Mouse (Mus musculus) stomach, postnatal 0 days (tissue): ENCODE results near the gene P2rx6.

Experiments
- CTCF ChIP-seq: IDR thresholded peaks from 2 replicates; pipeline ENCODE4 v1.5.1; 2016; ENCODE audit warnings: antibody characterized with exemption, low read depth, mild to moderate bottlenecking, moderate library complexity
- EP300 ChIP-seq: optimal IDR thresholded peaks from 2 replicates; pipeline ENCODE3; 2016; ENCODE audit warnings: antibody characterized with exemption

DNA sequence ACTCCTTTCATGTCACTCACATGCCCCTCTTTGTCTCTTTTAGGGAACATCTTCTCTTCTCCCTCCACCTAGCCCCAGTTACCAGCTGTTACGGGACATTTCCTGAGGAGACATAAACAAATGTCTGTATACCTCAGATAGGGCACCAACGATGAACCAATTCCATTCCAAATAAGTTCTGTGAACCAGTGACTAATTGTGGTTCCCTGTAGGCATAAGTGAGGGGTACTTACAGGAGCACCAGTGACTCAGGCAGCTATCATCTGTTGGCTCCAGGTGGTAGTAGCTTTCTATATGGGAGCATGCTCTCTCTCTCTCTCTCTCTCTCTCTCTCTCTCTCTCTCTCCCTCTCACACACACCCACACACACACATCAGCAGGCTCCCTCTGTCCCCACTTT lies 2.5 kb downstream of the P2rx6 start:
- TF ChIP-seq CTCF (no peak), EP300 (no peak)
